9 mouse cellular contexts compared by ENCODE assay signal in genomic region chr14:117938554-117938953, GRCm38 (mm10).
DNase-seq lines count a peak whose midpoint lies in the region; TF ChIP-seq lines count a peak whose summit lies in the region.
"Had no signal": no experiment of that assay in that cellular context is flagged by ENCODE, and none has a peak within 500 bp of the region (broad histone marks: within the 10 kb centered on the region; RNA-seq: fewer than 3 reads in every experiment).

No protein-coding gene starts in this region.

- no peak for TF ChIP-seq EP300 in MEL (IDR thresholded peaks at IDR 0.05; ENCODE audit: low read depth in 1 of 2, low read length in 2 of 2)

- DNase-seq in left cerebral cortex, adult 2 months (ENCODE audit: extremely low spot score in 1 of 2, low spot score in 2 of 2) = no peak
- no peak for DNase-seq in left cerebral cortex, postnatal 36 days (ENCODE audit: low spot score in 2 of 2)
- peak; percentile 6 for DNase-seq in MEL (ENCODE audit: low read depth, low spot score)
- peak; percentile 54 for DNase-seq in adrenal gland, postnatal 25 days
- DNase-seq in heart, postnatal 36 days = peak; percentile 52 to 58
- DNase-seq in mesoderm, embryonic 11.5 days (ENCODE audit: low read depth, low spot score) = peak; percentile 55
- no peak for DNase-seq in T-cell, adult 2 months (ENCODE audit: low spot score)
- no peak for DNase-seq in spleen, postnatal 4 days (ENCODE audit: low spot score in 2 of 2)
- DNase-seq: liver, embryonic 13.5 days had no signal

- no peak overlapping the region for H3K4me3 ChIP-seq in left cerebral cortex, adult 2 months
- H3K4me3 ChIP-seq in MEL (ENCODE audit: control insufficient read depth in 1 of 2, insufficient read depth in 1 of 2, low read depth in 2 of 2, low read length in 2 of 2) = no peak overlapping the region
- H3K4me3 ChIP-seq: liver, embryonic 13.5 days had no signal

- no peaks in the 10 kb centered on the region for H3K36me3 ChIP-seq in MEL (ENCODE audit: control insufficient read depth in 1 of 2, insufficient read depth in 2 of 2, low read length in 2 of 2)
- H3K36me3 ChIP-seq: liver, embryonic 13.5 days had no signal

- H3K27me3 ChIP-seq in MEL (ENCODE audit: control insufficient read depth in 1 of 2, insufficient read depth in 2 of 2, low read length in 2 of 2) = no peaks in the 10 kb centered on the region
- H3K27me3 ChIP-seq: liver, embryonic 13.5 days had no signal

- peak; percentile 61 for TF ChIP-seq CTCF in left cerebral cortex, adult 2 months (IDR thresholded peaks at IDR 0.05)
- peak in 2 of 3 experiments; percentile 19 to 44; a peak in 3 of 6 replicates for TF ChIP-seq CTCF in MEL (IDR thresholded peaks at IDR 0.05 in 2 of 3, conservative IDR thresholded peaks at IDR 0.05 in 1 of 3; ENCODE audit: control insufficient read depth in 1 of 3, insufficient read depth in 1 of 3, low read depth in 2 of 3, low read length in 3 of 3, poor library complexity in 1 of 3, severe bottlenecking in 1 of 3)

- H3K27ac ChIP-seq in left cerebral cortex, adult 2 months = no peak overlapping the region
- no peak overlapping the region for H3K27ac ChIP-seq in MEL (ENCODE audit: control insufficient read depth, low read depth, low read length)
- H3K27ac ChIP-seq: liver, embryonic 13.5 days had no signal

- H3K79me2 ChIP-seq in MEL (ENCODE audit: control insufficient read depth, insufficient read depth, low read length, poor library complexity) = no peaks in the 10 kb centered on the region

- no peak for TF ChIP-seq POLR2A in MEL (IDR thresholded peaks at IDR 0.05; ENCODE audit: control insufficient read depth in 1 of 2, insufficient read depth in 1 of 2, low read depth in 1 of 2, low read length in 2 of 2, poor library complexity in 1 of 2)

- intact Hi-C loops in left cerebral cortex, adult 2 months (cut with DNase I) = loop anchor here (5.0 to 10.0 kb wide), 3 partner anchors 46 to 1734 kb away; no protein-coding TSS in a partner anchor
- intact Hi-C loops in left cerebral cortex, postnatal 36 days (cut with DNase I) = loop anchor here (10.0 kb wide), 1 partner anchor 1014 kb away; the partner anchor contains the start of gene Gpc6
- intact Hi-C loops in heart, postnatal 36 days (cut with DNase I) = loop anchor here (5.0 to 10.0 kb wide), 4 partner anchors 256 to 1381 kb away; partner anchors contain the start of gene Gpc6

- no peak overlapping the region for H3K9ac ChIP-seq in MEL (ENCODE audit: control insufficient read depth, low read depth, low read length, poor library complexity, severe bottlenecking)
- H3K9ac ChIP-seq: liver, embryonic 13.5 days had no signal

- H3K4me1 ChIP-seq in MEL (ENCODE audit: control insufficient read depth in 1 of 2, insufficient read depth in 2 of 2, low read length in 2 of 2) = no peaks in the 10 kb centered on the region
- H3K4me1 ChIP-seq: liver, embryonic 13.5 days had no signal

- peak; percentile 19 for TF ChIP-seq RAD21 in MEL (IDR thresholded peaks at IDR 0.05; ENCODE audit: low read depth, low read length)

- H3K9me3 ChIP-seq in MEL (replicated peaks; ENCODE audit: insufficient read depth, low read length) = no peaks in the 10 kb centered on the region
- H3K9me3 ChIP-seq: liver, embryonic 13.5 days had no signal

TF ChIP-seq in MEL, 35 proteins besides CTCF, POLR2A, EP300 and RAD21:
- TF ChIP-seq CHD2 (IDR thresholded peaks at IDR 0.05; ENCODE audit: low read length) = no peak
- no peak for TF ChIP-seq E2F4 (IDR thresholded peaks at IDR 0.05; ENCODE audit: borderline replicate concordance, low read depth, low read length)
- no peak for TF ChIP-seq POLR2AphosphoS5 (IDR thresholded peaks at IDR 0.05; ENCODE audit: borderline replicate concordance, low read depth, low read length)
- no peak for TF ChIP-seq CHD1 (IDR thresholded peaks at IDR 0.05; ENCODE audit: low read depth, low read length)
- 0 out of 2 replicates have a peak, but pooled peaks have one; percentile 12 for TF ChIP-seq ZC3H11A (IDR thresholded peaks at IDR 0.05; ENCODE audit: low read depth, low read length)
- no peak for TF ChIP-seq MYB (IDR thresholded peaks at IDR 0.05; ENCODE audit: low read depth, low read length)
TF ChIP-seq in MEL: peak in this region for 1.

Comparison
In these comparisons a context has a peak if more than half of its experiments do, and no peak if none do; other contexts are left out.
1. DNase-seq: peak in MEL (single experiment), adrenal gland, postnatal 25 days (single experiment), heart, postnatal 36 days (2 of 2) and mesoderm, embryonic 11.5 days (single experiment); none in left cerebral cortex, adult 2 months (0 of 2), left cerebral cortex, postnatal 36 days (0 of 2), T-cell, adult 2 months (single experiment) and spleen, postnatal 4 days (0 of 2).